9 mouse cellular contexts compared by ENCODE assay signal in the genomic region with DNA sequence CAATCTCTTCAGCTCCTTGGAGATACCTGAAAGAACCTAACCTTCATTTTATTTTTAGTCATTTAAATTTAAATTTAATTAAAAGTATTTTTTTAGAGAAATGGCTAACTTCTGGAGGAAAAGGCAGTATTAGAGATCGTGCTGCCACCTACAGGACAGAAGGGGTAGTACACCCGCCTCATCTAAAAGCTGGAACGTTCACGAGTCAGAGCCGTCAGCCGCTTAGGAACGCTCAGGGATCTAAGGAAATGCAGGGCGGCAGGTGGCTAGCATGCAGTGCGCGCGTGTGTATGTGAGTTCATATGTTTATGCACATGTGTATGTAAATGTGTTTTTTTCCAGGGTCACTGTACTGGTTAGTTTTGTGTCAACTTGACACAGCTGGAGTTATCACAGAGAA. TPM values are rescaled to one million over a fixed set of nuclear protein-coding genes. Genes with fewer than 3 reads are reported as not detected.
DNase-seq lines count a peak whose midpoint lies in the region; ATAC-seq and TF ChIP-seq lines count a peak whose summit lies in the region.
"Had no signal": no experiment of that assay in that cellular context is flagged by ENCODE, and none has a peak within 500 bp of the region (broad histone marks: within the 10 kb centered on the region; RNA-seq: fewer than 3 reads in every experiment).

No protein-coding gene starts in this region.

- H3K4me2 ChIP-seq in intestine, embryonic 16.5 days (ENCODE audit: low read depth, low read length) = no peak overlapping the region
- no peak overlapping the region for H3K4me2 ChIP-seq in limb, embryonic 11.5 days (ENCODE audit: low read depth, severe bottlenecking)
- H3K4me2 ChIP-seq in neural tube, embryonic 14.5 days (ENCODE audit: low read depth, low read length) = no peak overlapping the region

- DNase-seq in 3134 (ENCODE audit: extremely low read depth, insufficient read length, low spot score) = peak; percentile 32
- peak; percentile 47 for DNase-seq in MEL (ENCODE audit: low read depth, low spot score)
- peak; percentile 78 for DNase-seq in cerebellum, adult 8-10 months
- peak; percentile 36 to 91 for DNase-seq in frontal cortex, adult 2 months (ENCODE audit: extremely low spot score in 1 of 2, low spot score in 1 of 2)
- peak; percentile 79 for DNase-seq in limb, embryonic 11.5 days (ENCODE audit: low spot score)
- peak; percentile 18 to 67 for DNase-seq in thymus, postnatal 10 days (ENCODE audit: low spot score in 2 of 2)

- peak; percentile 71 to 74 (median 72) for TF ChIP-seq CTCF in MEL (IDR thresholded peaks at IDR 0.05 in 2 of 3, conservative IDR thresholded peaks at IDR 0.05 in 1 of 3; ENCODE audit: control insufficient read depth in 1 of 3, insufficient read depth in 1 of 3, low read depth in 2 of 3, low read length in 3 of 3, poor library complexity in 1 of 3, severe bottlenecking in 1 of 3)

- H3K27me3 ChIP-seq in MEL (ENCODE audit: control insufficient read depth in 1 of 2, insufficient read depth in 2 of 2, low read length in 2 of 2) = no peaks in the 10 kb centered on the region
- H3K27me3 ChIP-seq in intestine, embryonic 16.5 days (replicated peaks; ENCODE audit: control insufficient read depth, insufficient read depth, low read length) = no peaks in the 10 kb centered on the region
- H3K27me3 ChIP-seq in limb, embryonic 11.5 days (ENCODE audit: control insufficient read depth, insufficient read depth, low read length) = no peaks in the 10 kb centered on the region
- H3K27me3 ChIP-seq in neural tube, embryonic 14.5 days (ENCODE audit: control insufficient read depth, insufficient read depth, low read length) = no peaks in the 10 kb centered on the region

- no peak overlapping the region for H3K27ac ChIP-seq in MEL (ENCODE audit: control insufficient read depth, low read depth, low read length)
- H3K27ac ChIP-seq in intestine, embryonic 16.5 days (ENCODE audit: low read length) = no peak overlapping the region
- H3K27ac ChIP-seq in limb, embryonic 11.5 days (replicated peaks; ENCODE audit: low read depth, low read length) = no peak overlapping the region
- no peak overlapping the region for H3K27ac ChIP-seq in neural tube, embryonic 14.5 days (ENCODE audit: low read depth, low read length)

- no peak for TF ChIP-seq EP300 in MEL (IDR thresholded peaks at IDR 0.05; ENCODE audit: low read depth in 1 of 2, low read length in 2 of 2)

- no peak overlapping the region for H3K4me3 ChIP-seq in MEL (ENCODE audit: control insufficient read depth in 1 of 2, insufficient read depth in 1 of 2, low read depth in 2 of 2, low read length in 2 of 2)
- H3K4me3 ChIP-seq in intestine, embryonic 16.5 days (ENCODE audit: low read length) = no peak overlapping the region
- H3K4me3 ChIP-seq in limb, embryonic 11.5 days (ENCODE audit: low read depth, low read length) = no peak overlapping the region
- no peak overlapping the region for H3K4me3 ChIP-seq in neural tube, embryonic 14.5 days (ENCODE audit: low read depth, low read length)

- TF ChIP-seq RAD21 in MEL (IDR thresholded peaks at IDR 0.05; ENCODE audit: low read depth, low read length) = peak; percentile 74

- H3K4me1 ChIP-seq in MEL (ENCODE audit: control insufficient read depth in 1 of 2, insufficient read depth in 2 of 2, low read length in 2 of 2) = no peaks in the 10 kb centered on the region
- 0 out of 2 replicates have a peak, but pooled peaks cover 2% of the 10 kb centered on the region for H3K4me1 ChIP-seq in intestine, embryonic 16.5 days (ENCODE audit: control insufficient read depth, insufficient read depth, low read length)
- H3K4me1 ChIP-seq in limb, embryonic 11.5 days (ENCODE audit: control insufficient read depth, insufficient read depth, low read length) = no peaks in the 10 kb centered on the region; the same call in 1 of the 2 replicates
- no peaks in the 10 kb centered on the region for H3K4me1 ChIP-seq in neural tube, embryonic 14.5 days (ENCODE audit: control insufficient read depth, insufficient read depth, low read length)

- 0 out of 2 replicates have a peak, but pooled peaks have one; percentile 47 for ATAC-seq in intestine, embryonic 16.5 days
- no peak for ATAC-seq in limb, embryonic 11.5 days (ENCODE audit: insufficient number of reproducible peaks, low FRiP score, low TSS enrichment, low read depth)
- ATAC-seq in neural tube, embryonic 14.5 days (ENCODE audit: low read depth) = peak; percentile 53; the same call in 1 of the 2 replicates

- WGBS in intestine, embryonic 16.5 days = 7% methylated on average over 11 of the region's 11 CpGs
- WGBS in limb, embryonic 11.5 days = 6% methylated on average over 11 of the region's 11 CpGs
- 7% methylated on average over 11 of the region's 11 CpGs for WGBS in neural tube, embryonic 14.5 days

- no peaks in the 10 kb centered on the region for H3K36me3 ChIP-seq in MEL (ENCODE audit: control insufficient read depth in 1 of 2, insufficient read depth in 2 of 2, low read length in 2 of 2)
- no peaks in the 10 kb centered on the region for H3K36me3 ChIP-seq in intestine, embryonic 16.5 days (ENCODE audit: control insufficient read depth, insufficient read depth, low read length)
- no peaks in the 10 kb centered on the region for H3K36me3 ChIP-seq in limb, embryonic 11.5 days (ENCODE audit: control insufficient read depth, insufficient read depth, low read length)
- H3K36me3 ChIP-seq in neural tube, embryonic 14.5 days (ENCODE audit: control insufficient read depth, insufficient read depth, low read length) = no peaks in the 10 kb centered on the region

- H3K79me2 ChIP-seq in MEL (ENCODE audit: control insufficient read depth, insufficient read depth, low read length, poor library complexity) = no peaks in the 10 kb centered on the region

- H3K9ac ChIP-seq in MEL (ENCODE audit: control insufficient read depth, low read depth, low read length, poor library complexity, severe bottlenecking) = no peak overlapping the region
- no peak overlapping the region for H3K9ac ChIP-seq in intestine, embryonic 16.5 days (ENCODE audit: low read depth, low read length)
- no peak overlapping the region for H3K9ac ChIP-seq in limb, embryonic 11.5 days (ENCODE audit: low read length)
- H3K9ac ChIP-seq in neural tube, embryonic 14.5 days (replicated peaks; ENCODE audit: low read depth, low read length) = no peak overlapping the region

- H3K9me3 ChIP-seq in MEL (replicated peaks; ENCODE audit: insufficient read depth, low read length) = no peaks in the 10 kb centered on the region
- no peaks in the 10 kb centered on the region for H3K9me3 ChIP-seq in intestine, embryonic 16.5 days (ENCODE audit: control insufficient read depth, low read length)
- no peaks in the 10 kb centered on the region for H3K9me3 ChIP-seq in limb, embryonic 11.5 days (ENCODE audit: control insufficient read depth, low read length)
- H3K9me3 ChIP-seq in neural tube, embryonic 14.5 days (ENCODE audit: control insufficient read depth, low read length) = no peaks in the 10 kb centered on the region

- no peak for TF ChIP-seq POLR2A in MEL (IDR thresholded peaks at IDR 0.05; ENCODE audit: control insufficient read depth in 1 of 2, insufficient read depth in 1 of 2, low read depth in 1 of 2, low read length in 2 of 2, poor library complexity in 1 of 2)

TF ChIP-seq in MEL, 35 proteins besides CTCF, POLR2A, EP300 and RAD21:
- TF ChIP-seq KAT2A (conservative IDR thresholded peaks at IDR 0.05; ENCODE audit: low read depth, low read length) = no peak
- no peak for TF ChIP-seq MAX (IDR thresholded peaks at IDR 0.05; ENCODE audit: low read length)
- no peak for TF ChIP-seq SIN3A (IDR thresholded peaks at IDR 0.05; ENCODE audit: low read length)
- no peak for TF ChIP-seq JUND (IDR thresholded peaks at IDR 0.05; ENCODE audit: low read depth, low read length)
- TF ChIP-seq MXI1 (IDR thresholded peaks at IDR 0.05; ENCODE audit: low read depth, low read length) = no peak
- no peak for TF ChIP-seq POLR2AphosphoS5 (IDR thresholded peaks at IDR 0.05; ENCODE audit: borderline replicate concordance, low read depth, low read length)
- no peak for TF ChIP-seq BHLHE40 (IDR thresholded peaks at IDR 0.05; ENCODE audit: borderline replicate concordance, low read depth, low read length)
- no peak for TF ChIP-seq CHD2 (IDR thresholded peaks at IDR 0.05; ENCODE audit: low read length)
- TF ChIP-seq ZC3H11A (IDR thresholded peaks at IDR 0.05; ENCODE audit: low read depth, low read length) = peak; percentile 57
- no peak for TF ChIP-seq ZMIZ1 (IDR thresholded peaks at IDR 0.05; ENCODE audit: low read depth, low read length)
- no peak for TF ChIP-seq CHD1 (IDR thresholded peaks at IDR 0.05; ENCODE audit: low read depth, low read length)
- TF ChIP-seq SMC3 (IDR thresholded peaks at IDR 0.05; ENCODE audit: low read depth, low read length) = peak; percentile 59
- no peak for TF ChIP-seq ETS1 (IDR thresholded peaks at IDR 0.05; ENCODE audit: low read depth, low read length)
- peak; percentile 11; the same call in 1 of the 2 replicates for TF ChIP-seq ZNF384 (IDR thresholded peaks at IDR 0.05; ENCODE audit: low read depth, low read length)
- no peak for TF ChIP-seq POLR2AphosphoS2 (IDR thresholded peaks at IDR 0.05; ENCODE audit: low read length)
- TF ChIP-seq GABPA (IDR thresholded peaks at IDR 0.05; ENCODE audit: low read depth, low read length) = no peak
TF ChIP-seq in MEL: peak in this region for 3.

RNA-seq across cellular contexts. Expression of a gene that starts 16.3 kb away (rescaled TPM):
- total RNA-seq in MEL (2012; rRNA removed) = not detected in 2 replicates
- polyA plus RNA-seq in MEL (2012; ENCODE audit: insufficient read depth in 1 of 2, insufficient read length in 2 of 2, low read depth in 1 of 2, low replicate concordance in 2 of 2, missing spikeins in 1 of 2) = not detected
- not detected in 2 replicates for polyA plus RNA-seq in frontal cortex, adult 2 months (2012; rRNA removed)
- not detected in 2 replicates for polyA plus RNA-seq in intestine, embryonic 16.5 days (2015; fragmentation: Nextera tagmentation; extraction: Ambion mirVana)
- polyA plus RNA-seq in limb, embryonic 11.5 days (2014; fragmentation: Nextera tagmentation; extraction: Ambion mirVana) = not detected in 2 replicates
- polyA plus RNA-seq in neural tube, embryonic 14.5 days (2014; fragmentation: Nextera tagmentation; extraction: Ambion mirVana) = not detected in 2 replicates
- polyA plus RNA-seq: stomach, embryonic 14.5 days had no signal
